Mouse (Mus musculus): Measurements from ENCODE around the gene Rpap3. TPM values are rescaled to one million over a fixed set of nuclear protein-coding genes. Genes with fewer than 3 reads are reported as not detected.
A peak's percentile ranks its signal among the peaks of the same experiment; 100 is the strongest.

Gene Rpap3
- total and polyA plus RNA-seq, 3 experiments, result 43.1 to 73.7 (median 69.1) TPM

DNA sequence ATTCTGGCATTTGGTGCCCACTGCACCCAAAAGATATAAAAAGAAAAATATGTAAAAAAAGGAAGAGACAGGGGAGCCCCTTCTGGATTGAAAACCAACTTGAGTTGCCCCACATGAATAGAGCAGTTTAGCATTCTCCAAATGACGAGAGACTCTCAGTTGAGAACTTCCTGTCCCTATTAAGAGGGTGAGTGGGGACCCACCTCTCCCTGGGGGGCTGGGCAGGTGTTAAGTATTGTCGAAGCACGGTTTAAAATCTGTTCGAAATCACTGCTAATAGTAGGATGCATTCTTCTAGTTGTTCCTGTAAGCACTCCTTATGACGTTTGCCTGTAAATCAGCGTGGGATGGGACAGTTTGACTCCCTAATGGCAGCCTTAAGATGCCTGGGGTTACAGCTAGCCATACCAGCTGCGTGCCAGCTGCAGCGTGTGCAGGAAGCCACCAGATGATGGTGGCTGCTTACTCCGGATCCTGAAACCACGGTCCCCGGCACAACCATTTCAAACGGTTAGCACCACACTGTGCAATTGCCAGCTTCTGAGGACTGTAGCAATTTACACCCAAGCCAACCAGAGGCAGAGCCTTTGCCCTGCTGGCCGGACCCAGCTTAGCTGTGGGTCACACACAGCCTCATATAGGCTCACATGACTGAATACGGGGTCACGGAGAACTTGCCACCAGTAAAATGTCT lies 15.5 kb upstream of the Rpap3 start (continued):
- TF ChIP-seq E2F4 (IDR thresholded peaks at IDR 0.05; ENCODE audit: insufficient replicate concordance, low read depth, low read length) (no peak), USF1 (IDR thresholded peaks at IDR 0.05; ENCODE audit: low read depth, low read length) (no peak; the same call in 1 of the 2 replicates), ZKSCAN1 (IDR thresholded peaks at IDR 0.05; ENCODE audit: borderline replicate concordance, low read depth, low read length) (no peak), CHD2 (IDR thresholded peaks at IDR 0.05; ENCODE audit: low read length) (peak; percentile 86), MAZ (IDR thresholded peaks at IDR 0.05; ENCODE audit: low read depth, low read length) (no peak), CHD1 (IDR thresholded peaks at IDR 0.05; ENCODE audit: low read depth, low read length) (no peak), RAD21 (IDR thresholded peaks at IDR 0.05; ENCODE audit: low read depth, low read length) (peak; percentile 14), MAFK (IDR thresholded peaks at IDR 0.05; ENCODE audit: insufficient replicate concordance, low read length) (0 out of 2 replicates have a peak, but pooled peaks have one; percentile 55), MAX (IDR thresholded peaks at IDR 0.05; ENCODE audit: low read length) (peak; percentile 82), BHLHE40 (IDR thresholded peaks at IDR 0.05; ENCODE audit: low read depth, low read length) (peak; percentile 80), PAX5 (IDR thresholded peaks at IDR 0.05; ENCODE audit: low read length) (no peak)

DNA sequence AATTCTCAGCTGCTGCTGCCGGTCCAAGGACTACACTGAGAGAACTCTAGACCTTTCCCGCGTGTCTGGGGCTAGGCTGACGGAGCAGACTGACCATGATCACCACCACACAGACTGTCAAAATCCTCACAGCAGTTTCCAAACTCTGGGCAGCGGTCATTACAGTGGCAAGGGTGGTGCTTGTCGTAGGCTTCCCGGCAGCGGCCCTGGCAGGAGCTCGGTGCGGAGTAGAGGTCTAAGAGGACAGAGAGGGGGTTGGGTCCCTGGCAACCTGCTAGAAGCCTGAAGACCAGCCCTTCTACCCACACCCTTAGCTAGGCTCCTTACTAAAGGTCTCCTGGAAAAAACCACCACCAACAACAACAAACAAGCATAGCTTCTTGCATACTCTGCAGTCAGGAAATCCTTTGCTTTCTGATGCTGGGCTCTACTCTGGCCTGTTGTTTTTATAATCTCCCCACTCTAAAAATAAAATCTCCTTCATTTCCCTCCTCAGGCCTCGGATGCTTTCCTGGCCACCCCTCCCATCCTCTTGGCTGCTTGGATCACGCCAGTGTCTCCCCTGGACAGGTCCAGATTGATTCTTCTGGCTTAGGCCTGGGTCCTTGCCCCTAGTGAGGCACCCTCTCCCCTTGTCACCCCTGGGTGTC lies 14.5 kb upstream of the Rpap3 start:
- Histone ChIP-seq H3K79me2 (replicated peaks; ENCODE audit: control insufficient read depth, extremely low read depth, insufficient read depth, poor library complexity, severe bottlenecking) (peaks cover 4% of the 10 kb centered on the region), H3K36me3 (replicated peaks in 1 of 2; ENCODE audit: control insufficient read depth in 1 of 2, insufficient read depth in 1 of 2, low read length in 1 of 2) (peaks cover 28 to 71% of the 10 kb centered on the region in 2 experiments), H3K27ac (ENCODE audit: insufficient read depth, low read depth) (peak overlapping the region; percentile 84), H3K9me3 (replicated peaks; ENCODE audit: low read length) (peaks cover 12% of the 10 kb centered on the region), H3K4me1 (ENCODE audit: control insufficient read depth in 1 of 2, insufficient read depth in 2 of 2) (peaks cover 45 to 90% of the 10 kb centered on the region in 2 experiments), H3K4me2 (ENCODE audit: insufficient read depth, low read depth, poor library complexity, severe bottlenecking) (0 out of 2 replicates have a peak overlapping the region, but pooled peaks have one; percentile 37), H3K4me3 (replicated peaks in 1 of 3; ENCODE audit: low read depth in 2 of 3, low read length in 2 of 3, poor library complexity in 1 of 3) (peak overlapping the region in 2 of 3 experiments; percentile 2 to 28), H3K27me3 (replicated peaks) (no peaks in the 10 kb centered on the region), H3K9ac (ENCODE audit: insufficient read depth, low read depth) (peak overlapping the region; percentile 33)
- dilution Hi-C loops (cut with MboI; ENCODE audit: extremely low pct_ligation_motif_present, extremely low pct_unique_long_range_greater_than_20kb, low sequenced_read_pairs) (no loop called here), in situ Hi-C loops (cut with MboI; ENCODE audit: low pct_ligation_motif_present, low pct_unique_long_range_greater_than_20kb, low sequenced_read_pairs) (no loop called here)
- TF ChIP-seq RAD21 (IDR thresholded peaks at IDR 0.05; ENCODE audit: low read depth, low read length) (no peak), EP300 (IDR thresholded peaks at IDR 0.05; ENCODE audit: low read length) (no peak), GABPA (IDR thresholded peaks at IDR 0.05; ENCODE audit: insufficient replicate concordance, low read depth, low read length) (no peak), POLR2A (IDR thresholded peaks at IDR 0.05; ENCODE audit: low read depth, low read length) (no peak), CHD2 (IDR thresholded peaks at IDR 0.05; ENCODE audit: low read length) (no peak), USF2 (conservative IDR thresholded peaks at IDR 0.05; ENCODE audit: low read depth, low read length) (no peak), MXI1 (IDR thresholded peaks at IDR 0.05; ENCODE audit: low read depth, low read length) (no peak), ELF1 (IDR thresholded peaks at IDR 0.05; ENCODE audit: low read depth, low read length) (no peak), MAFK (IDR thresholded peaks at IDR 0.05; ENCODE audit: insufficient replicate concordance, low read length) (no peak), ZC3H11A (IDR thresholded peaks at IDR 0.05; ENCODE audit: low read depth, low read length) (no peak), IRF4 (IDR thresholded peaks at IDR 0.05; ENCODE audit: low read depth, low read length) (no peak), PAX5 (IDR thresholded peaks at IDR 0.05; ENCODE audit: low read length) (no peak), NRF1 (IDR thresholded peaks at IDR 0.05; ENCODE audit: low read depth, low read length) (no peak)
- DNase-seq (ENCODE audit: extremely low read depth), result no peak
